Mouse (Mus musculus): ENCODE measurements around the gene Dgat2. TPM values are rescaled to one million over a fixed set of nuclear protein-coding genes. Genes with fewer than 3 reads are reported as not detected.

Dgat2 gene
- polyA plus RNA-seq, 1 experiment = 76.7 TPM

DNA sequence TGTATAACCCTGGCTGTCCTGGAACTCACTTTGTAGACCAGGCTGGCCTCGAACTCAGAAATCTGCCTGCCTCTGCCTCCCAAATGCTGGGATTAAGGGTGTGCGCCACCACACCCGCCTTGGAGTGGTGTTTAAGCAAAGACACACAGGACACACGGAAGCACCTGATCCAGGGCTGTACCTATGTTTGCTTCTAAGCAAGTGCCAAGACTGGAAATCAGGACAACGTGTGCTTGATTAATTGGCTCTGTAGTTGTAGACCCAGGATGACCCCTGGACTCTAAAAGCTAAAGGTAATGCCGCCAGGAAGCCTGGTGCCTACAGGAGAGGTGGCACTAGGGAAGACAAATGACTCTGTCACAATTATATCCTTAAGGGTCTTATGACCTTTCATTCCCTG lies 12.0 kb downstream of the Dgat2 start:
- TF ChIP-seq POLR2A (IDR thresholded peaks at IDR 0.05; ENCODE audit: extremely low read depth, insufficient read depth, low read length) (no peak), CTCF (IDR thresholded peaks at IDR 0.05; ENCODE audit: extremely low read depth, insufficient read depth, low read length) (no peak)

GRCm38 (mm10) chr7:99169717-99170403 lies 12.7 kb downstream of the Dgat2 start:
- peaks cover 10% of the 10 kb centered on the region for H3K4me1 ChIP-seq (ENCODE audit: control insufficient read depth, insufficient read depth, low read length)
- H3K27ac ChIP-seq (ENCODE audit: insufficient read depth, low read length) = no peak overlapping the region
- TF ChIP-seq CTCF (IDR thresholded peaks at IDR 0.05; ENCODE audit: extremely low read depth, insufficient read depth, low read length) (no peak), POLR2A (IDR thresholded peaks at IDR 0.05; ENCODE audit: extremely low read depth, insufficient read depth, low read length) (no peak)
- H3K4me3 ChIP-seq (ENCODE audit: insufficient read depth, low read length) = no peak overlapping the region

More for the DNA sequence above, 12.0 kb downstream of the Dgat2 start:
- Histone ChIP-seq H3K4me3 (ENCODE audit: insufficient read depth, low read length) (no peak overlapping the region), H3K4me1 (ENCODE audit: control insufficient read depth, insufficient read depth, low read length) (peaks cover 10% of the 10 kb centered on the region), H3K27ac (ENCODE audit: insufficient read depth, low read length) (no peak overlapping the region)

DNA sequence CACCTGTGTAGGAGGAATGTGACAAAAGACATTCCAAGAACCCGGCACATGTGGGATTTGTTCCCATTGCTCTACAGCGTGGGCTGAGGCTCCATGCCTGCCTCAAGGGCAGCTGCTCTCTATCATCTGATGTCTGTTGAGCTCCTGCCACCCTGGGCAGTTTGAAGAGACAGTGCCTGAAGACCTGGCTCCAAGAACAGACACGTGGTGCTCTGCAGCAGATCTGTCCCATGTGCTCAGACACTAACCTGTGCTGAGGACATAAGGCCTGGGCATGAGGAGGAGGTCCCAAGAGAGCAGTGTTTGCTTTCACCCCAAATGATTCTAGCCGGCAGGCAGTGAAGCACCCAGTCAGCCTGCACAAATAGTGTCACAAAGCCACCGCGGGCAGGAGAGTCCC lies 13.8 kb downstream of the Dgat2 start:
- Histone ChIP-seq H3K27ac (ENCODE audit: insufficient read depth, low read length) (no peak overlapping the region), H3K4me1 (ENCODE audit: control insufficient read depth, insufficient read depth, low read length) (peaks cover 15% of the 10 kb centered on the region), H3K4me3 (ENCODE audit: insufficient read depth, low read length) (no peak overlapping the region)
- TF ChIP-seq POLR2A (IDR thresholded peaks at IDR 0.05; ENCODE audit: extremely low read depth, insufficient read depth, low read length) = no peak
- no peak for TF ChIP-seq CTCF (IDR thresholded peaks at IDR 0.05; ENCODE audit: extremely low read depth, insufficient read depth, low read length)

DNA sequence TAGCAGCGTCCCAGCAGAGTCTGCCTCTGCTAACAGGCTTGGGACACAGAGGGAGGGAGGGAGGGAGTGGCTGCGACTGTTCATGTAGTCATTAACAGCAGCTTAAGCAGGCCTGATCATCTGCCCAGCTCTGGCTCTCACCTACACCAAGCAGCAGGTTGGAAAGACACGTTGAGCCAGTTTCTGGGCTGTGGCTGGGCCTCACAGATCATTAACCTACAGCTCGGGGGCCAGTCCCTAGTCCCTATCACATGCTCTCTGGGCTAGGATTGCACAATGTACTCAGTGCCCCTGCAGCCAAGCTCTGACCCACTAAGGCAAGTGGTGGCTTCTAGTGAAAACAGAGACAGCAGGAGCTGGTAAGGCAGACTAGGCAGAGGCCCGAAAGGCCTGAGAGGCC lies 14.6 kb downstream of the Dgat2 start:
- TF ChIP-seq CTCF (IDR thresholded peaks at IDR 0.05; ENCODE audit: extremely low read depth, insufficient read depth, low read length) (no peak), POLR2A (IDR thresholded peaks at IDR 0.05; ENCODE audit: extremely low read depth, insufficient read depth, low read length) (no peak)
- no peak overlapping the region for H3K27ac ChIP-seq (ENCODE audit: insufficient read depth, low read length)
- no peak overlapping the region for H3K4me3 ChIP-seq (ENCODE audit: insufficient read depth, low read length)
- H3K4me1 ChIP-seq (ENCODE audit: control insufficient read depth, insufficient read depth, low read length) = peaks cover 15% of the 10 kb centered on the region

DNA sequence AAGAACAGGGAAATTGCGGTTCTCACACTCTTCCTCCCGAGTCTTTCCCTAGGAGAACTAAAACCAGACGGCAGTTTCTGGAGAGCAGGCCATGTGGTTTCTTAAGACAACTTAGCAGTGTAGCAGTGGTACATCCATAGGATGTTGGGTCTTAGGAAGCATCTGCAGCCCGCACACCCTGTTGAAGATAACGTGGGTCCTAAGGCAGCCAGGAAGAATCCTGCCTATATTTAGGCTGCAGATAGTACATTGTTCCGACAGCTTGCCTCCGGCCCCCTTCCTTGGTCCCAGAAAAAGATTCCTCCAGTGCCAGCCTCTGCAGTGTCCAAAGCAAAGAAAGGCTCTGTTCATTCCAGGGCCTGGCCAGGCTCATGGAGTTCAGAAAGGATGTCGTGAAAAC lies 16.4 kb downstream of the Dgat2 start:
- TF ChIP-seq POLR2A (IDR thresholded peaks at IDR 0.05; ENCODE audit: extremely low read depth, insufficient read depth, low read length) (no peak), CTCF (IDR thresholded peaks at IDR 0.05; ENCODE audit: extremely low read depth, insufficient read depth, low read length) (no peak)
- H3K4me1 ChIP-seq (ENCODE audit: control insufficient read depth, insufficient read depth, low read length) = peaks cover 15% of the 10 kb centered on the region
- H3K27ac ChIP-seq (ENCODE audit: insufficient read depth, low read length) = no peak overlapping the region
- no peak overlapping the region for H3K4me3 ChIP-seq (ENCODE audit: insufficient read depth, low read length)

DNA sequence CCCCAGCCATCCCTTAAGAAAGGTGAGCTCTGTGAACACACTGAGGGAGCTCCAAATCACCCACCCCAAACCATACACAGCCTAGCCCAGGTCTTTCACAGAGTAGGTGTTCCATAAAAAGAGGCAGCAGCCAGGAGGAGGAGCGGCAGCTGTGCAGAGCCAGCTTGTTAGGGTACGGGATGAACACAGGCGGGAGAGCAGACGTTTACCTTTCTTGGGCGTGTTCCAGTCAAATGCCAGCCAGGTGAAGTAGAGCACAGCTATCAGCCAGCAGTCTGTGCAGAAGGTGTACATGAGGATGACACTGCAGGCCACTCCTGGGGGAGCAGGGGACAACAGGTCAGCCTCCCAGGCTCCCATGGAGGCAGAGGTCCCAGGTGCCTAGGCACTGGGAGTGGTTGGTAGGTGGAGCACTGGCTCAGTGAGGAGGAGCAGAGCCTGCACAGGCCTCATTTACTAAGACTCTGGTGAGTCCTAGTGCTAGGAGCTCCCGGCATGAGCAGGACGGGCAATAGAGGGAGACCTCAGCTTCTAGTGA lies 17.6 kb downstream of the Dgat2 start:
- Histone ChIP-seq H3K4me1 (ENCODE audit: control insufficient read depth, insufficient read depth, low read length) (peaks cover 15% of the 10 kb centered on the region), H3K4me3 (ENCODE audit: insufficient read depth, low read length) (no peak overlapping the region), H3K27ac (ENCODE audit: insufficient read depth, low read length) (no peak overlapping the region)
- TF ChIP-seq POLR2A (IDR thresholded peaks at IDR 0.05; ENCODE audit: extremely low read depth, insufficient read depth, low read length) (no peak), CTCF (IDR thresholded peaks at IDR 0.05; ENCODE audit: extremely low read depth, insufficient read depth, low read length) (no peak)

DNA sequence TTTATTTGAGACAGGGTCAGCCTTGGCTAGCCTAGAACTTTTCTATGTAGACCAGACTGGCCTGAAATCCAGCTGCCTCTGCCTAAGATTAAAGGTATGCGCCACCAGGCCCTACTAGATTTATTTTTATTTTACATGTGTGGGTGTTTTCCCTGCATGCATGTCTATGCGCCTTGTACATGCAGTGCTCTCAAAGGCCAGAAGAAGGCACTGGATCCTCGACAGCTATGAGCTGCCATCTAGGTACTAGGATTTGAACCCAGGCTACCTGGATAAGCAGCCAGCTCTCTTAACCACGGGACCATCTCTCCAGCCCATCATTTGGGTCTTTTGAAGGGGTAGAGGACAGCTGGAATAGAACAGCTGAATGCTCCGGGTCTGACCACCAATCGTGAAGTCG lies 20.1 kb downstream of the Dgat2 start:
- no peak for TF ChIP-seq POLR2A (IDR thresholded peaks at IDR 0.05; ENCODE audit: extremely low read depth, insufficient read depth, low read length)
- peak; percentile 31; the same call in 1 of the 2 replicates for TF ChIP-seq CTCF (IDR thresholded peaks at IDR 0.05; ENCODE audit: extremely low read depth, insufficient read depth, low read length)
- peaks cover 10% of the 10 kb centered on the region for H3K4me1 ChIP-seq (ENCODE audit: control insufficient read depth, insufficient read depth, low read length)
- H3K27ac ChIP-seq (ENCODE audit: insufficient read depth, low read length) = no peak overlapping the region
- H3K4me3 ChIP-seq (ENCODE audit: insufficient read depth, low read length) = no peak overlapping the region

DNA sequence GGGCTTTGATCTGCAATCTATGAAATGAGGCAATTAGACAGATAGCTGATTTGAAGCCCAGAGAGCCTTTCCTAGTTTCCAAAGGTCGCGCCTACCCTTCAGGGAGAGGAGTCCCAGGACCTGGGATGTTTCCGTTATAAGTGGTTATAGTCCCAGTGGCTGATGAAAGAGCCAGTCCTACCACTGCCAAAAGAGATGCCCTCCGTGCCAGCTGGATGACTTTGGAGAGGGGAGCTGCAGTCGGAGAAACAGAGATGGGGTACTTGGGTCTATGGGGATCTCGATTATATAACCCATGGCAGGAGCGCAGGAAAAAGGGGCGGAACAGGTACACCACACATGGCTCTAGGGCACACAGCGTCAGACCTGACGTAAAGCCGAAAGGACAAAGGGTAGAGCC lies 20.6 kb downstream of the Dgat2 start:
- no peak for TF ChIP-seq CTCF (IDR thresholded peaks at IDR 0.05; ENCODE audit: extremely low read depth, insufficient read depth, low read length)
- no peak for TF ChIP-seq POLR2A (IDR thresholded peaks at IDR 0.05; ENCODE audit: extremely low read depth, insufficient read depth, low read length)
- no peak overlapping the region for H3K4me3 ChIP-seq (ENCODE audit: insufficient read depth, low read length)
- no peak overlapping the region for H3K27ac ChIP-seq (ENCODE audit: insufficient read depth, low read length)
- H3K4me1 ChIP-seq (ENCODE audit: control insufficient read depth, insufficient read depth, low read length) = peaks cover 10% of the 10 kb centered on the region

- Histone ChIP-seq H3K4me1 (ENCODE audit: control insufficient read depth, insufficient read depth, low read length) (peaks cover 10% of the 10 kb centered on the region), H3K27ac (ENCODE audit: insufficient read depth, low read length) (no peak overlapping the region), H3K4me3 (ENCODE audit: insufficient read depth, low read length) (no peak overlapping the region)
- TF ChIP-seq POLR2A (IDR thresholded peaks at IDR 0.05; ENCODE audit: extremely low read depth, insufficient read depth, low read length) (no peak), CTCF (IDR thresholded peaks at IDR 0.05; ENCODE audit: extremely low read depth, insufficient read depth, low read length) (no peak)
Observed at GRCm38 (mm10) chr7:99161529-99161928, 21.0 kb downstream of the Dgat2 start.

- H3K27ac ChIP-seq (ENCODE audit: insufficient read depth, low read length) = no peak overlapping the region
Observed at GRCm38 (mm10) chr7:99160995-99161394, 21.5 kb downstream of the Dgat2 start.

More at GRCm38 (mm10) chr7:99160995-99161394, 21.5 kb downstream of the Dgat2 start:
- TF ChIP-seq CTCF (IDR thresholded peaks at IDR 0.05; ENCODE audit: extremely low read depth, insufficient read depth, low read length) (no peak), POLR2A (IDR thresholded peaks at IDR 0.05; ENCODE audit: extremely low read depth, insufficient read depth, low read length) (no peak)
- Histone ChIP-seq H3K4me3 (ENCODE audit: insufficient read depth, low read length) (no peak overlapping the region), H3K4me1 (ENCODE audit: control insufficient read depth, insufficient read depth, low read length) (peaks cover 8% of the 10 kb centered on the region)
